13 mouse cellular contexts compared by ENCODE assay signal in genomic region chr10:74933548-74934190, GRCm38 (mm10). TPM values are rescaled to one million over a fixed set of nuclear protein-coding genes. Genes with fewer than 3 reads are reported as not detected.
A peak's percentile ranks its signal among the peaks of the same experiment; 100 is the strongest.
DNase-seq lines count a peak whose midpoint lies in the region; ATAC-seq and TF ChIP-seq lines count a peak whose summit lies in the region.
"Had no signal": no experiment of that assay in that cellular context is flagged by ENCODE, and none has a peak within 500 bp of the region (broad histone marks: within the 10 kb centered on the region; RNA-seq: fewer than 3 reads in every experiment).

No protein-coding gene starts in this region.

- DNase-seq in heart, embryonic 10.5 days (ENCODE audit: low spot score): peak; percentile 68
- DNase-seq in heart, adult 18-20 months: no peak
- no peak for DNase-seq in lung, embryonic 14.5 days
- DNase-seq in lung, postnatal 25 days (ENCODE audit: low spot score): no peak
- DNase-seq in NIH3T3 (ENCODE audit: low read depth): peak; percentile 28
- no peak for DNase-seq in left cerebral cortex, adult 11 months (ENCODE audit: low spot score)
- DNase-seq: kidney, postnatal 14 days; lung, postnatal 36 days had no signal

- no peak overlapping the region for H3K27ac ChIP-seq in heart, embryonic 10.5 days
- H3K27ac ChIP-seq in lung, embryonic 14.5 days (ENCODE audit: low read depth): no peak overlapping the region
- peak overlapping the region; percentile 54 for H3K27ac ChIP-seq in forebrain, embryonic 15.5 days (replicated peaks)
- H3K27ac ChIP-seq in kidney, embryonic 16.5 days (ENCODE audit: low read length): no peak overlapping the region
- H3K27ac ChIP-seq: hindbrain, embryonic 12.5 days had no signal

- no peaks in the 10 kb centered on the region for H3K9me3 ChIP-seq in heart, embryonic 10.5 days
- no peaks in the 10 kb centered on the region for H3K9me3 ChIP-seq in lung, embryonic 14.5 days (ENCODE audit: low read depth, low read length)
- H3K9me3 ChIP-seq in forebrain, embryonic 15.5 days: no peaks in the 10 kb centered on the region
- H3K9me3 ChIP-seq in kidney, embryonic 16.5 days (ENCODE audit: low read length): no peaks in the 10 kb centered on the region
- H3K9me3 ChIP-seq: hindbrain, embryonic 12.5 days had no signal

- TF ChIP-seq CTCF in lung, embryonic 14.5 days (IDR thresholded peaks at IDR 0.05; ENCODE audit: low read depth): 0 out of 2 replicates have a peak, but pooled peaks have one; percentile 18

- no peak overlapping the region for H3K4me3 ChIP-seq in heart, embryonic 10.5 days
- H3K4me3 ChIP-seq in lung, embryonic 14.5 days (ENCODE audit: low read depth, low read length): no peak overlapping the region
- no peak overlapping the region for H3K4me3 ChIP-seq in forebrain, embryonic 15.5 days
- H3K4me3 ChIP-seq in kidney, embryonic 16.5 days (ENCODE audit: low read length): no peak overlapping the region
- H3K4me3 ChIP-seq: hindbrain, embryonic 12.5 days had no signal

- WGBS in heart, embryonic 10.5 days: 83% methylated on average over 19 of the region's 19 CpGs
- 82% methylated on average over 19 of the region's 19 CpGs for WGBS in lung, embryonic 14.5 days
- WGBS in forebrain, embryonic 15.5 days: 50% methylated on average over 19 of the region's 19 CpGs
- WGBS in kidney, embryonic 16.5 days: 85% methylated on average over 19 of the region's 19 CpGs

- no peak overlapping the region for H3K4me2 ChIP-seq in lung, embryonic 14.5 days
- no peak overlapping the region for H3K4me2 ChIP-seq in forebrain, embryonic 15.5 days (replicated peaks)
- no peak overlapping the region for H3K4me2 ChIP-seq in kidney, embryonic 16.5 days (replicated peaks; ENCODE audit: low read depth, low read length)
- H3K4me2 ChIP-seq: hindbrain, embryonic 12.5 days; liver, embryonic 11.5 days had no signal

- H3K27me3 ChIP-seq in heart, embryonic 10.5 days (ENCODE audit: insufficient read depth, poor library complexity, severe bottlenecking): no peaks in the 10 kb centered on the region
- no peaks in the 10 kb centered on the region for H3K27me3 ChIP-seq in lung, embryonic 14.5 days (ENCODE audit: insufficient read depth, low read length)
- H3K27me3 ChIP-seq in forebrain, embryonic 15.5 days: no peaks in the 10 kb centered on the region
- no peaks in the 10 kb centered on the region for H3K27me3 ChIP-seq in kidney, embryonic 16.5 days (ENCODE audit: insufficient read depth, low read length)
- H3K27me3 ChIP-seq: hindbrain, embryonic 12.5 days had no signal

- H3K9ac ChIP-seq in lung, embryonic 14.5 days: no peak overlapping the region
- H3K9ac ChIP-seq in forebrain, embryonic 15.5 days (replicated peaks): no peak overlapping the region
- H3K9ac ChIP-seq in kidney, embryonic 16.5 days (replicated peaks; ENCODE audit: low read length): no peak overlapping the region
- H3K9ac ChIP-seq: hindbrain, embryonic 12.5 days had no signal

- no peaks in the 10 kb centered on the region for H3K4me1 ChIP-seq in heart, embryonic 10.5 days
- H3K4me1 ChIP-seq in lung, embryonic 14.5 days (ENCODE audit: insufficient read depth): no peaks in the 10 kb centered on the region
- peaks cover 11% of the 10 kb centered on the region; the same call in 1 of the 2 replicates for H3K4me1 ChIP-seq in forebrain, embryonic 15.5 days
- no peaks in the 10 kb centered on the region for H3K4me1 ChIP-seq in kidney, embryonic 16.5 days (ENCODE audit: insufficient read depth, low read length)
- H3K4me1 ChIP-seq: hindbrain, embryonic 12.5 days had no signal

- no peak for ATAC-seq in lung, embryonic 14.5 days (ENCODE audit: insufficient read depth)
- peak; percentile 76 for ATAC-seq in forebrain, embryonic 15.5 days (replicated peaks)
- ATAC-seq in kidney, embryonic 16.5 days (ENCODE audit: low FRiP score, low TSS enrichment): no peak
- ATAC-seq: Patski had no signal

- no peaks in the 10 kb centered on the region for H3K36me3 ChIP-seq in heart, embryonic 10.5 days
- H3K36me3 ChIP-seq in lung, embryonic 14.5 days (ENCODE audit: insufficient read depth): no peaks in the 10 kb centered on the region
- no peaks in the 10 kb centered on the region for H3K36me3 ChIP-seq in forebrain, embryonic 15.5 days
- no peaks in the 10 kb centered on the region for H3K36me3 ChIP-seq in kidney, embryonic 16.5 days (ENCODE audit: insufficient read depth, low read length)
- H3K36me3 ChIP-seq: hindbrain, embryonic 12.5 days had no signal

RNA-seq across cellular contexts. Expression of gene Gnaz, which starts 33.3 kb away (rescaled TPM):
- 2.0 and 4.2 TPM in 2 replicates for polyA plus RNA-seq in heart, embryonic 10.5 days (2016; fragmentation: Nextera tagmentation; extraction: Ambion mirVana)
- under 1 TPM; 0.33 to 0.57 TPM for total RNA-seq in heart, adult 18-20 months (2021)
- polyA plus RNA-seq in lung, embryonic 14.5 days (2014; fragmentation: Nextera tagmentation; extraction: Ambion mirVana): 2.9 and 3.2 TPM in 2 replicates
- 40.9 and 44.9 TPM in 2 replicates for polyA plus RNA-seq in forebrain, embryonic 15.5 days (2015; fragmentation: Nextera tagmentation; extraction: Ambion mirVana)
- 5.4 and 6.2 TPM in 2 replicates for polyA plus RNA-seq in kidney, embryonic 16.5 days (2015; fragmentation: Nextera tagmentation; extraction: Ambion mirVana)

Comparison
In these comparisons a context has a peak if more than half of its experiments do, and no peak if none do; other contexts are left out.
1. DNase-seq: peak in heart, embryonic 10.5 days (single experiment) and NIH3T3 (single experiment); none in heart, adult 18-20 months (0 of 2), lung, embryonic 14.5 days (single experiment), lung, postnatal 25 days (single experiment) and left cerebral cortex, adult 11 months (single experiment).